Mouse (Mus musculus) sigmoid colon, adult 10 weeks (tissue): ENCODE data around the gene Gm16181. TPM values are rescaled to one million over a fixed set of nuclear protein-coding genes. Genes with fewer than 3 reads are reported as not detected.

ENCODE experiments used
- polyA plus RNA-seq: library from polyadenylated mRNA; stranded (reverse); fragments of 350-450 nt; fragmentation: Illumina TruSeq; extraction: RNeasy Lipid Tissue Mini Kit (QIAGEN cat#74804); gene quantifications from one replicate; pipeline ENCODE4 v1.2.3, GENCODE M21; 2014; ENCODE audit warnings: low read depth, low replicate concordance

Gm16181 gene
- not detected for polyA plus RNA-seq

GRCm38 (mm10) chr17:35220156-35220952 is at the start of gene Gm16181:
TSS of gene Gm16181 (plus strand) at chr17:35220834.

GRCm38 (mm10) chr17:35175968-35176367 is 44.7 kb upstream of the Gm16181 start, which contains the start of gene Aif1:
TSS of gene Aif1 (minus strand) at chr17:35176068.

GRCm38 (mm10) chr17:35187959-35188610 is 32.5 kb upstream of the Gm16181 start, which contains the start of gene Lst1:
TSS of gene Lst1 (minus strand) at chr17:35188439.

DNA sequence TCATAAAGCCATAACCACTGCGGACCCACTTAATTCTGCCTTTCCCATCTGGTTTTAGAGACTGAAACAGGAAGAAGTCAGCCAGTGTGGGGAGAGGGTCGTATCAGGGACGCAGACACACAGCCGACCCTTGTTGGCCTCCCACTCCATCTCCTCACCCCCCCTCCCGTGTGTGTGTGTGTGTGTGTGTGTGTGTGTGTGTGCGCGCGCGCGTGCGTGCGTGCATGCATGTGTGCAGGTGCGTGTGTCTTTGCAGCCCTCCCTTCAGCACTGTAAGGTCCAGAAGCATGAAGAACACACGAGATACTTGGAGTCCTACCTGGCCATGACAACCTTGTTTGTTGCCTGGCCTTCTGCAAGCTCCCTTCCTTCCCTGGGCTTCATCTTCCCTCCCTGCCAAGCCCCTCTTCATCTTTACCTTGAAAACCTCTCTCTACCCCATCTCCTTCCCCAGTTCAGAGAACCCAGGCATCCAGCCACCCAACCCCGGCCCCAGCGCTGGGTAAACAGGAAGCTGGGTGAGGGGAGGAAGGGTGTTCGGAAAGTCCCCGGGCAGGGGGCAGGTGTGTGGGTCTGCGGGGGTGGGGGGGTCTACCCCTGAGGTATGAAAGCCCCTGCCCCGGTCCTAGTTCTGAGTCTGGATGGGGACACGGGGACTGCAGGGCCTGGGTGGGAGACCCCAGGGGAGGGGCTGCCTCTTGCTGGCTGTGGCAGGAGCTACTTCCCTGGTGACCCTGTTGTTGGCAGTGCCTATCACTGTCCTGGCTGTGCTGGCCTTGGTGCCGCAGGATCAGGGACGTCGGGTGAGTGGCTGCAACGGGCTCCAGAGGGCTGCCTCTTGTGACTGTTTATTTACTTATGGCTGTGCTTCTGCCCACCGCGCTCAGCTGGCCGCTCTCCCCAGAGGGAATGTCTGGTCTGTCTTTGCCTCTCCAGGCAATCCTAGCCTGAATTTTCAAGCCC is 26.5 kb upstream of the Gm16181 start, which contains the start of gene Ltb:
Ltb (plus strand) TSS at position 559 of the 963 bp plus-strand sequence.

GRCm38 (mm10) chr17:35201787-35202186 is 18.8 kb upstream of the Gm16181 start, which contains the start of gene Tnf:
TSS of gene Tnf (minus strand) at chr17:35202007.

DNA sequence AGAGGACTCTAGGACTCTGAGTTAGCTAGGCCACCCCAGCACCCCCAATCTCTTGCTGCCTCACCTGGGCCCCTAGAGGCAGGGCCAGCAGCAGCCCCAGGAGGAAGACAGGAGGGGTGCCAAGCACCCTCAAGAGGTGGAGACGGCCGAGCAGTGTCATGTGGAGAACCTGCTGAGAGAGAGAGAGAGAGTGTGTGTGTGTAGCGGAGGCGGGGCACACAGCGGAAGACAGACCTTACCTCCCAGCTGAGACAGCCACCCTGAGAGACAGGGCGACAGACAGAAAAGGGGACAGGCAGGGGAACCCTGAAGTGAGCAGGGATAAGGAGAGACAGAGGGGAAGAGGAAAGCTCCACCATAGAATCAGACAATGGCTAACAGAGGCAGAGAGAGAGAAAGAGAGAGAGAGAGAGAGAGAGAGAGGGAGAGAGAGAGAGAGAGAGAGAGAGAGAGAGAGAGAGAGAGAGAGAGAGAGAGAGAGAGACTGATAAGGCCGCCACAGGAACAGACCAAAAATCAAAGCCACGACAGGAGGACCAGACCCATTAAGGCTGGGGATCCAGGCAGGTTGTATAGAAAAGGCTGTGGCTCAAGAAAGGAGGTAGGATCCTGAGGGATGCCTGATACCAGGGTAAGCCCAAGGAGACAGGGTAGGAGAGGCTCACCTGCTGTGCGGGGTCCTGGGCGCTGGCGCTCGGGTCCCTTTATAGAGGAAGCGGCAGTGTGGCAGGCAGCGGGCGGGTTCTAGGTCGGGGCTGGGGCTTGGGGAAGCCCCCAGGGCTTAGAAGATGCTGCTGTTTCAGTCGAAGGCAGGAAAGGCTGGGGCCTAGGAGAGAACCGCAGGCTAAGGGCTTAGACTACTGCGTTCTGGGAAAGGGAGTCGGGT is 15.9 kb upstream of the Gm16181 start, which contains the start of gene Lta:
Lta (minus strand) TSS at position 858 of the 886 bp plus-strand sequence.

GRCm38 (mm10) chr17:35233114-35233980 is 12.7 kb downstream of the Gm16181 start, which contains the start of gene Atp6v1g2:
TSS of gene Atp6v1g2 (plus strand) at chr17:35233660.

DNA sequence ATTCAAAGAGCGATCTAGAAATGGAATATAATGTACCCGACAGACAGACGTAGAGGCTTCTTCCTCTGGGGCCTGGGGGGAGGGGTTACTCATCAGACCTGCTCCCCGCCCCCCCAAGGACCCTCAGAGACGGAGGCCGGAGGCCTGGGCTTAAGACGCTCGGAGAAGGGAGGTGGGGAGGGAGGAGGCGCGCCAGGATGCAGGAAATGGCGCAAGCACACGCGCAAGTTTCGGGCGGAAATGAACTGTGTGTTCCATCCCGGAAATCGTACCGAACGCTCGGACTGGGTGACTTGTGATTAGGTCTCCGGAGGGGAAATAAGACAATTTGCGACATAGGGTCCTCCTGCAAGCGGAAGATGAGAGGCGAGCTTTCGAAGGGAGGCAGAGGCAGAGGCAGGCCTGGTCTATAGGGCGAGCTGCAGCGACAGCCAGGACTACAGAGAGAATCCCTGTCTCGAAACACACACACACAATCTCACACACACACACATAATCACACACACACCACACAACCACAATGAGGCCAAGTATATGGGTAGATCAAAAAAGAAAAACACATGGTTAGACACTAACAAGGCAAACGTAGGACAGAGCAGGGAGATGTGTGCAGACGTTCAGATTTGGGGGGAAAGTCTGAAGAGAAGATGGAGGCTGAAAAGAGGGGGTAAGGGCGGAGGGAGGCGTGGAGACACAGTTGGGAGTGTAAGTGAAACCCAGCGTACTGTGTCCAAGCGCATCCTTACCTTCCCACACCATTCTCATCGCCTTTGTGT is 15.2 kb downstream of the Gm16181 start, which contains the start of gene Nfkbil1:
Nfkbil1 (minus strand) TSS at position 179 of the 776 bp plus-strand sequence.

GRCm38 (mm10) chr17:35241305-35242014 is 20.8 kb downstream of the Gm16181 start, which contains the start of gene Ddx39b:
TSS of gene Ddx39b (plus strand) at chr17:35241746.

DNA sequence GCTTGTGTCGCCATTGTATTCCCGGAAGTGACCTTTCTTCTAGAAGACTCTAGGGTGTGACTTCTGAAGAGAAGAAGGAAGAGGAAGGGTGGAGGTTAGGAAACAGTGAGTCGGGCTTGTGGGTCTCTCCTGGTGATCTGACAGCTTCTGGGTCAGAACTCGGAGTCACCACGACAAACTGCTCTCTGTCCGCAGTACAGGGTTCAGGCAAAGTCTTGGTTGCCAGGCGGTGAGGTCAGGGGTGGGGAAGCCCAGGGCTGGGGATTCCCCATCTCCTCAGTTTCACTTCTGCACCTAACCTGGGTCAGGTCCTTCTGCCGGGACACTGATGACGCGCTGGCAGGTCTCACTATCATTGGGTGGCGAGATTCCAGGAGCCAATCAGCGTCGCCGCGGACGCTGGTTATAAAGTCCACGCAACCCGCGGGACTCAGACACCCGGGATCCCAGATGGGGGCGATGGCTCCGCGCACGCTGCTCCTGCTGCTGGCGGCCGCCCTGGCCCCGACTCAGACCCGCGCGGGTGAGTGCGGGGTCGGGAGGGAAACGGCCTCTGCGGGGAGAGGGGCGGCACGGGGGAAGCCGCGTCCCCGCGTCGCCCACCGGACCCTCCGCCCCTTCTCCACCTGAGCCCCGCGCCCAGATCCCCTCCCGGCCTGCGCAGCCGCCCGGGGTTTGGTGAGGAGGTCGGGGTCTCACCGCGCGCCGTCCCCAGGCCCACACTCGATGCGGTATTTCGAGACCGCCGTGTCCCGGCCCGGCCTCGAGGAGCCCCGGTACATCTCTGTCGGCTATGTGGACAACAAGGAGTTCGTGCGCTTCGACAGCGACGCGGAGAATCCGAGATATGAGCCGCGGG is 42.3 kb downstream of the Gm16181 start, which contains the start of gene H2-D1:
H2-D1 (plus strand) TSS at position 67 of the 859 bp plus-strand sequence.

Other genes starting within 250 kb of the Gm16181 start
- gene Hspa1a, start 248.7 kb upstream of the Gm16181 start, polyA plus RNA-seq: 4.5 TPM
- 0.22 TPM for gene Hspa1l, start 248.1 kb upstream of the Gm16181 start, polyA plus RNA-seq
- 12.9 TPM for gene Lsm2, start 239.0 kb upstream of the Gm16181 start, polyA plus RNA-seq
- gene Vars, start 219.8 kb upstream of the Gm16181 start, polyA plus RNA-seq: 1.5 TPM
- gene Vwa7, start 204.3 kb upstream of the Gm16181 start, polyA plus RNA-seq: 0.09 TPM
- not detected for gene Sapcd1, start 192.8 kb upstream of the Gm16181 start, polyA plus RNA-seq
- 2.5 TPM for gene Msh5, start 174.1 kb upstream of the Gm16181 start, polyA plus RNA-seq
- 47.8 TPM for gene Clic1, start 170.9 kb upstream of the Gm16181 start, polyA plus RNA-seq
- gene Ddah2, start 161.8 kb upstream of the Gm16181 start, polyA plus RNA-seq: not detected
- gene Ly6g6c, start 155.4 kb upstream of the Gm16181 start, polyA plus RNA-seq: 1.5 TPM
- gene Mpig6b, start 154.7 kb upstream of the Gm16181 start, polyA plus RNA-seq: 3.0 TPM
- 2.8 TPM for gene Ly6g6e, start 143.9 kb upstream of the Gm16181 start, polyA plus RNA-seq
- not detected for gene Ly6g6d, start 142.8 kb upstream of the Gm16181 start, polyA plus RNA-seq
- not detected for gene Ly6g6f, start 135.2 kb upstream of the Gm16181 start, polyA plus RNA-seq
- gene Abhd16a, start 131.6 kb upstream of the Gm16181 start, polyA plus RNA-seq: 5.3 TPM
- not detected for gene Ly6g5c, start 112.6 kb upstream of the Gm16181 start, polyA plus RNA-seq
- not detected for gene Ly6g5b, start 105.4 kb upstream of the Gm16181 start, polyA plus RNA-seq
- 0.85 TPM for gene Gpank1, start 99.4 kb upstream of the Gm16181 start, polyA plus RNA-seq
- 96.9 TPM for gene Csnk2b, start 98.8 kb upstream of the Gm16181 start, polyA plus RNA-seq
- 2.2 TPM for gene D17H6S53E, start 94.5 kb upstream of the Gm16181 start, polyA plus RNA-seq
- not detected for gene Apom, start 88.8 kb upstream of the Gm16181 start, polyA plus RNA-seq
- 16.8 TPM for gene Bag6, start 85.7 kb upstream of the Gm16181 start, polyA plus RNA-seq
- gene Prrc2a, start 55.9 kb upstream of the Gm16181 start, polyA plus RNA-seq: 12.8 TPM
- gene Aif1, start 44.8 kb upstream of the Gm16181 start, polyA plus RNA-seq: 7.7 TPM
- not detected for gene Lst1, start 32.4 kb upstream of the Gm16181 start, polyA plus RNA-seq
- not detected for gene Ltb, start 26.4 kb upstream of the Gm16181 start, polyA plus RNA-seq
- gene Tnf, start 18.8 kb upstream of the Gm16181 start, polyA plus RNA-seq: 0.35 TPM
- 0.54 TPM for gene Lta, start 15.5 kb upstream of the Gm16181 start, polyA plus RNA-seq
- gene Atp6v1g2, start 12.8 kb downstream of the Gm16181 start, polyA plus RNA-seq: 8.0 TPM
- not detected for gene Nfkbil1, start 15.0 kb downstream of the Gm16181 start, polyA plus RNA-seq
- 10.4 TPM for gene Ddx39b, start 20.9 kb downstream of the Gm16181 start, polyA plus RNA-seq
- gene H2-D1, start 41.9 kb downstream of the Gm16181 start, polyA plus RNA-seq: 76.9 TPM
- 45.4 TPM for gene H2-Q1, start 99.6 kb downstream of the Gm16181 start, polyA plus RNA-seq
- gene H2-Q2, start 121.4 kb downstream of the Gm16181 start, polyA plus RNA-seq: 288 TPM
- 34.4 TPM for gene H2-Q4, start 158.8 kb downstream of the Gm16181 start, polyA plus RNA-seq
- gene H2-Q6, start 204.0 kb downstream of the Gm16181 start, polyA plus RNA-seq: 7.1 TPM
- 12.5 TPM for gene H2-Q7, start 218.3 kb downstream of the Gm16181 start, polyA plus RNA-seq
- 3.2 TPM for gene H2-Q10, start 249.3 kb downstream of the Gm16181 start, polyA plus RNA-seq